Mouse (Mus musculus) heart, adult 2 months (tissue): ENCODE results near the gene Smug1.

ENCODE experiments used
- CTCF ChIP-seq: fragments of 200-600 bp; IDR thresholded peaks from 2 replicates; pipeline ENCODE4 v1.8.1; 2022; ENCODE audit warnings: antibody characterized with exemption, mild to moderate bottlenecking, moderate library complexity
- EP300 ChIP-seq: fragments of 200-500 bp; IDR thresholded peaks from 2 replicates; pipeline ENCODE4 v1.6.1; 2011; ENCODE audit warnings: low read depth, low read length, control low read depth; ENCODE audit not compliant: insufficient read depth
- POLR2A ChIP-seq: fragments of 200-500 bp; IDR thresholded peaks from 2 replicates; pipeline ENCODE4 v1.6.1; 2011; ENCODE audit warnings: mild to moderate bottlenecking, low read depth, low read length, control low read depth; ENCODE audit not compliant: insufficient read depth

DNA sequence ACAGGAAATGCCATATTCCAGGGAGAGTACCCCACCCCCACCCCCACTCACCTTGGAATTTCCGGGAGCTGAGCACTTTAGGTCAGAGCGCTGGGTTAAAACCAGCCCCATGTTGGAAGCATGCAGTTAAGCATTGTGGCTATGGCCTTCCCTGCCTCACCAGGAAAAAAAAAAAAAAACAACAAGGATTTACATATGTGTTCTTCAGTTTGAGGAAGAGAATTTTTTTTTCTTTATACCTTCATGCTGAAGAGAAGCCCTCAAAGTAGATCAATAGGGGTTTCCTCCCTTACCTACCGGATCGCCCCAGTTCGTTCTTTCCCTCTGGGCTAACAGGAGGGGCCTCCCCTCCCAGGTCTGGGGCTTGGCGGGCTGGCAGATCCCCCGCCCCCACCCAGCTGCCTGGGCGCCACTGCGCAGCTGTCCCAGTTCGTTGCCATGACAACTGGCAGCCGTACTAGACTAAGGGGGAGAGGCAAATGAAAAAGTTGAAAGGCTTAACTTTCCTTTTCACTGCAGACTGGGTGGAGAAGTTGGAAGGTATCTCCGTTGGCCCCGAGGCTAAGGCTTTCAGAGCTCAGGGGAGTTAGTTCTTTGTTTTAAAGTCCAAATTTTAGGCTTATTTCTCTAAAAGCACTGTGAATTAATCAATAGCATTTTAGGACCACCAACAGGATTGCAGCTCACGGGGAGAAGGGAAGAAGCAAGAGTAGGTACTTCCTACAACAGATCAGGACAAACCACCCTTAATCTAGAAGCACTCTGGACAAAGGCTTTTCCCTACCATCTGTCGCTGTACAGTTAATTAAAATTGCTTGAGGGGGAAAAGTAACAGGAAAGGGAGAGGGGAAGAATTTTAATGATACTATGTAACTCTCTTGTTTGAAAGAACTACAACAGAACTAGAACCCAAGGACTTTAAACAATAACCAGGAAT is 48.3 kb upstream of the Smug1 start:
- no peak for TF ChIP-seq CTCF
- peak; percentile 29; the same call in 1 of the 2 replicates for TF ChIP-seq POLR2A
- TF ChIP-seq EP300: 0 out of 2 replicates have a peak, but pooled peaks have one; percentile 39
